Mouse (Mus musculus): ENCODE measurements at regions not wholly inside any gene's neighbourhood (a gene's known extent, or its start where the extent isn't known, plus 50 kb on each side); places are given as distances from the start of the nearest gene placed in this dataset.

DNA sequence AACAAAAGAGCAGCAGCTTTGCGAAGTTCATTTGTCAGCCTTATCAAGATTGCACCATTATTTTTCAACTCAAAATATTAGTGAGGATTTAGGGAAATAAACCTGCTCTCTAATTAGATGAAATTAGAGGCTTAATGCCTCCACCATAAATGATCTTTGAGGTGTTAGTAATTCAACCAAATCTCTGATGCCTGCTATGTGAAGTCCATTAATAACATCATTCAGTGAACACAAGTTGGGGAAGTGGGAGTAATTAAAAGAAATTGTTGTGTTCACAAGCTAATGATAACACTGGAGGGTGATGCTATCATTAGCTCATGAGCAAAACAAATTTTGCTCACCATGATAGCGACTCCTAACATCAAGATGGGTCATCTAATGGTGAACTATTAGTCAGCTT, 246.0 kb downstream of the Ttc6 start:
- DNase-seq (ENCODE audit: low spot score) = no peak

DNA sequence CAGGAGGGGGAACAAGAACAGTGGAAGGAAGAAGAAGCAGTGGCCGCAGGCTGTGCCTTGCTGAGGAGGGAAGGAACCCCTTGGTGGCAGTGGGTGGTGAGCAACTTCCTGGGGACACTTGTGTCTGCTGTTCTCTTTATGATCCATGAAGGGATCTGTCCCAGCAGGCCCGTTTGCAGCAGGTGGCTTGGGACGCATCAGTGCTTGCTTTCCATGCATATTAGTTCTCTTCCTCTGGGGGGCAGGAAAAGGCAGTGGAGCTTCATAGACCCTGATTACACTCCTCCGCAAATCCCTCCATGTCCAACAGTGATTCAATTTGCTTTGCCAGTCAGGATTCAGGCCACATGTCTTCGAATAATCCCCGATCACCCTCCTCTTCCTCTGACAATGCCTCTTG, 259.9 kb downstream of the Ttc6 start:
- no peak for DNase-seq (ENCODE audit: low spot score)

DNA sequence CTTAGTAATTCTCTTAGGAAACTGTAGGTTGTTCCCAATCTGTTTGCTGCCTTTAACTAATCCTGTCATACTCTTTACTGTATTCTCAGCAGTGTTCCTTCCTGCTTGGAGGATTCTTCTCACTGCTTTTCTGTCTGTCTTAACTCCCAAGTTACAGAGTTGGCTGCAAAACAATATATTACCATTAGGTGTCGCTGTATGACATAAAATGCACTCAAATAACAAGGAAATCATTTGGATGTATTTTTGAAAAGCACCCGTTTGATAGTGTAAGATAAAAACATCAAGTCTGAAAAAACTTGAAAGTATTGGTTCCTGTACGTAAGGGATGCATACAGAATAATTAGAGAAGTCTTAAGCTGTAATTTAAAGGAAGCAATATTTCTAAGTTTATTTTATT, 261.8 kb downstream of the Ttc6 start:
- peak; percentile 37 for DNase-seq (ENCODE audit: low spot score)

- no peak for DNase-seq (ENCODE audit: low spot score)
Observed at GRCm38 (mm10) chr12:57842813-57843212, 278.9 kb downstream of the Ttc6 start.

DNA sequence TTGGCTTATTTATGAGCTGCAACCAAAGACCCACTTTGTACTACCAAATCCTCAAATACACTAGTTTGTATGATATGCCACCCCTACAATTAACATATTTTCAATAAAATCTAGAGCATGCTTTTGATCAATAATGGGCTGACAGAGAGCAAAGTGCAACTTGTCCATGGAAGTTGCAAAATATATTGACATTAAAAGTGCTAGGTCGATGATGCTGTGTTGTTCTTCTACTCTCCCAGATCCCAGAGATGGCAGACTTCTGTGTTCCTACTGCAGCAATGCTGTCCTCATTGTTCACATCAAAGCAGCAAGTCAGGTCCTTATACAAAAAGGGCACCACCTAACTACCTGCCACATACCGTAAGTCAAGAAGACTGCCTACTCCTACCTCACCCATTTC, 307.1 kb downstream of the Ttc6 start:
- no peak for DNase-seq (ENCODE audit: low spot score)

DNA sequence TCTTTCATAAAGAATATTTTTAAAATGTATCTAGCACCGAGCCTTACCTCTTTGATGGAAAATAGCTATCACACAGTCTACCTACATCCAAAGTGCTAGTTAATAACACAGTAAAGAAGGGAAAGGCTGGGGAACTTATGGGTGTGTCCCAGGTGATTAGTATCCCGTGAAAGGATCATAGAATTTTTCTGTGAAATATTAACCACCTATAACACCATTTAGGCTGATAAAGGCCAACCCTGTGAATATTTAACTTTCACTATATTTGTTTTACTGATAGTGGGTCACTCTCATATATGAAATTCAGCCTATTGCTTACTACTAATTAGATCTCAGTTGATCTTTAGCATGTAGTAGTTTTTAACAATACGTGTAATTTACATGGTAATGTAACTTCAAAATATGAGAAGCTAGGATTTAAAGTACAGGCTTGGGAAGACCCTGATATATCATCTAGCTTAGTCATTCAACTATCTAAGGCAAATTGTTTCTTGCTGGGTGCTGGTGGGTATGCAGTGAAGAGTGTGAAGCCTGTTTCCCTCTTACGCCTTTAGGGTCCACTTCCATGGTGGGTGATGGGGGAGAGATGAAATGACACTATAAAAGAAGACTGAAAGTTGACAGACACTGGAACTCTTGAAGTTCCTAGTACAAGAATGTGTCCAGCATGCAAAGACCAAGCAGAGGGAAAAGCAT, 320.6 kb upstream of the Sstr1 start:
- no peak for DNase-seq (ENCODE audit: low spot score)

- DNase-seq (ENCODE audit: low spot score) = no peak
Observed at GRCm38 (mm10) chr12:57891556-57891955, 320.0 kb upstream of the Sstr1 start.

DNA sequence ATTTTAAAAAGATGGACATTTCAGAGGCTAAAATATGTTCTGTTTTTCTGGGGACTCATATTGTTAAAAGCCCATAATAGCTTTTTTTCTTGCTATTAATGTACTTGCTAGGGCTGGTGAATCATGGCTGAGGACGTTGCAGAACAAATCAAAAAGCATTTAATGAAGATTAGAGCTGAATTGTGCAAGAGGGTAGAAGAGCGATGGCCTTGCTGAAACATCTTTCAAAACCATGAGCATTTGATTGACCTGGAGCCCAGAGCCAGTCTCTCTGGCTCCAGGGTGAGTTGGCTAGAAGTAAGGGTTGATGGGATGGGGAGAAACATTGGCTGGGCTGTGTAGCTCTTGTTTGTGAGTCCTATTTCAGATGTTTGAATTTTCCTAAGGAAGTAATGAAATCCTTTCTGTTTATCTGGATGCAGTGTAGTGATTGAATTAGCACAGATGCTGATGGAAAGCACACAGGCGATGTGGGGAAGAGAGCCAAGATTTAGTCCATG, 313.8 kb upstream of the Sstr1 start:
- no peak for DNase-seq (ENCODE audit: low spot score)

DNA sequence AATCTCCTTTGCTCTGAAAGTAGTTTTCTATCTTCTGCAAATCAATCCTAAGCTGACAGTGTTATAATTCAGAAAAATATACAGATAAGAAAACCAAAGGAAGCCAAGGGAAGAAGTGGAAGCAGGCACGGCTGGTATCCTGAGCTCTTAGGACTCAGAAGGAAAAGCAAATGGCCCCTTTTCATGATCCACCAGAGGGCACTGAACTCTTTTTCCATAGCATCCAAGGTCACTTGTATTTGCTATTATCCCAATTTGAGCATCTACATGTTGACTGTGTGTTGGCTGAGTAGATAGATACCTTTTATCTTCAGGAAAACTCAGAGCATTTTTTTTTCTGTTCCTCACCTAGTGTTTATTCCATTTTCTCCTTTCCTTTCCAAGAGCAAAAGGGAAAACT, 306.9 kb upstream of the Sstr1 start:
- no peak for DNase-seq (ENCODE audit: low spot score)

DNA sequence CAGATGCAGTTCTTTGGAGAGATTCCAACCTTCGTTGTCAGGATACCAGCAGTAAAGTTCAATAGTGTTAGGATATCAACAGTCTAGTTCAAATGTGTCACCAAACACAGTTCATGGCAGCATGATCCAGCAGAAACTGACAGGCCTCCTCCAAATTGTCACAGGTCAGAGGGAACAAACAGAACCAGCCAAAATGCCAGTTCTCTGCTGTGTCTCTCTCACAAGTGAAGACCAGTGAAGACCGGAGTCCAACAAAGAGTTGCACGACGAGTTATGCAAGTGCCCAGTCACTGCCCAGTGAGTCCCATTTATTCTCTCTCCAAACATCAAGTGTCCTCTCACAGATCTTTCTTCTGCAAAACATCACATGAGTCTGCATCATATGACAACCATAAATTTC, 293.4 kb upstream of the Sstr1 start:
- DNase-seq (ENCODE audit: low spot score) = no peak

- no peak for DNase-seq (ENCODE audit: low spot score)
Observed at GRCm38 (mm10) chr12:57922031-57922430, 289.5 kb upstream of the Sstr1 start.

DNA sequence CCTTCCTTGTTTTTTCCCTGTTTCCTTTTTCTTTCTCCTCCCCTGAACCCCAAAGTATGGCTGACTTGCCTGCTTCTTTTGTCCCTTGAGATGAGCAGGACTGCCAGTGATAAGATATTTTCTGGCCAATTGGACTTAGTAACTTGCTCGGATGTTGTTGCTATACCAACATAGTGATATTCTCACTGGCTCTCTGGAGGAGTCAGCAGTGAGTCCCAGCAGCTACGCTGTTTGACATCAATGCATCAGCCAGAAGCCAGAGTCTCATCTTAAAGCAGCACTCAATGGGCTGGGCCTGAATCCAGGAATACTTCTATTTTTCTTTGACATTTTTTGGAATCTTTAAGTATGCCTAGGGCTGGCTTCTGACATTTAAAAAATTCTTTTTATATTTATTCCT, 287.1 kb upstream of the Sstr1 start:
- no peak for DNase-seq (ENCODE audit: low spot score)

- no peak for DNase-seq (ENCODE audit: low spot score)
Observed at GRCm38 (mm10) chr12:57926886-57927285, 284.7 kb upstream of the Sstr1 start.

- no peak for DNase-seq (ENCODE audit: low spot score)
Observed at GRCm38 (mm10) chr12:57928030-57928429, 283.5 kb upstream of the Sstr1 start.

DNA sequence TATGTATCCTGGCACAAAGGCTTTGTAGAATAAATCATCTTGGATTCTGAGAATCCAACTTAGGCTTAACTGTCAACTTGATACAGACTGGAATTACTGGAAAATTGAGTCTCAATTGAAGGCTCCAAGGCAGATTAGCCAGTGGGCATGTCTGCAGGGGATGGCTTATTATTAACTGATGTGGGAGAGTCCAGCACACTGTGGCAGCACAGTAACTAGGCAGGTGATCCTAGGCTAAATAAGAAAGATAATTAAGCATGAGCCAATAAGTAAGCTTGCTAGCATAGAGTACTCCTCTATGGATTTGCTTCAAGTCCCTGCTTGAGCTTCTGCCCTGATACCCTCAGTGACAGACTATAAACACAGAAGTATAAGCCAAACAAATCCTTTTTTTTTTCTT, 279.7 kb upstream of the Sstr1 start:
- no peak for DNase-seq (ENCODE audit: low spot score)

- no peak for DNase-seq (ENCODE audit: low spot score)
Observed at GRCm38 (mm10) chr12:57949886-57950285, 261.7 kb upstream of the Sstr1 start.

DNA sequence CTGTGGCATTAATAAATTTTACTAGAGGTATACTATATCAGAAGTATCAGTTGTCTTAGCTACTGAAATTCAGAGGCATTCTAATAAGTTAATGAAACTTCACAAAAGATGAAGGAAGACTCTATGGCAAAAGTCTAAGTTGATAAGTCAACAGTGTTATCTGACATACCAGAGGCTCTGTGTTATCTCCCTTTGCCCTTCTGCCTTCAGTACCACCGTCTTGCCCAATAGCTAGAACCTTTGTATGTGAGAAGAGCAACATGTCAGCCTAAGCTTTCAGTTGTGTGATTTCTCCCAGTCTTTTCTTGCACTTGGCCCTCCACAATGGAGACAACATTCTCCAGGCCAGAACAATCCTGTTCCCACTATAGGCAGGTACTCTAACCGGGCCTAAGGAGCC, 253.0 kb upstream of the Sstr1 start:
- no peak for DNase-seq (ENCODE audit: low spot score)

DNA sequence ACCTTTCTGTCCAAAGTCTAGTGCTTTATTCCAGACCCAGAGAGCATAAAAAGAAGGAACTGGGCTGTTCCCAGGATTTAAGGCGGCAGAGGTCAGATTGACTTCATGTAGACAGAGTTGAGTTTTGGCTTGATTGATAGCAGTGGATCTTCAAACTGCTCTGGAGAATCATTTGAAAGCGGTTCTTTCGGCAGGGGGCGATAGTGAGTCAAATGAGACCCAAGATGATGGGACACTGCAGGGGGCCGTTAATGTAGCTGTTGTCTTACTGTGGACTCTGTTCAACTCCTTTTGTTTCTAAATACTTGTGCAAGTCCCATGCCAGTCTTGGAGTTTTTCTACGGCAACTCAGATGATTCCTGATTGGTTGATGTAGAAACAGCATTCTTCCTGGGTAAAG, 251.4 kb upstream of the Sstr1 start:
- DNase-seq (ENCODE audit: low spot score) = no peak

DNA sequence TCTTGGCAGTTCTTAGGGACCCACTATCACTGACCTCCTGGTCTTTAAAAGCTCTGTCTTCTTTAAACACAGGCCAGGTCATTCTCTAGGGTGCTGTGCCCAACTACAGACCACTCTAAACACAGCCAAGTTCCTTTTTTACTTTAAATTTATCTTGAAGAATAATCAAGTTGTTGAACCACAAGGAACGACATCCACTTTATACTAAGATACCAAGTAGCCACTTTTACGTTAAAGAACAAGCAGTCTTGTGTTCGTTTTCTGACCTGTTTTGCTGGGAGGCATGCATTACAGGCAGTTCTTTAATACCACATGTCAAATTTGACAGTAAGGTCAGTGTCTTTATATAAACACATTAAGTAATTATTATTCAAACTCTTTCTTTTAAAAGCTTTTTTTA, 242.4 kb upstream of the Sstr1 start:
- DNase-seq (ENCODE audit: low spot score) = no peak

DNA sequence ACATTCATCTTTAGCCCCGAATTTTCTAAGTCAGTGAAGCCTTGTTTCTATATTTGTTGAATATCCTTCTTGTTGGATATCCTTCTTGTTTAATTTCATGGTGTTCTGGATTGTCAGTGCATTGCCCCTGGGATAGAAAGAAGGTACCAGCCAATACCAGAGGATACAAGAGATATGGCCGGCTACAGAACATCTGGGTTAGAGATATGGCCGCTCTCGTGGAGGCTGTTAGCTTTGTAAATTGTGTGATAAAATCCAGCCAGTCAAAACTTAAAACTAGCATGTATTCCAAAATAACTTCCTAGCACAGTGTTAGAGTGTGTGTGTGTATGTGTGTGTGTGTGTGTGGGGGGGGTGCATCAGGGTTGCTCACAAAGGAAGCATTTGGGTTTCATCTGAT, 241.4 kb upstream of the Sstr1 start:
- no peak for DNase-seq (ENCODE audit: low spot score)

DNA sequence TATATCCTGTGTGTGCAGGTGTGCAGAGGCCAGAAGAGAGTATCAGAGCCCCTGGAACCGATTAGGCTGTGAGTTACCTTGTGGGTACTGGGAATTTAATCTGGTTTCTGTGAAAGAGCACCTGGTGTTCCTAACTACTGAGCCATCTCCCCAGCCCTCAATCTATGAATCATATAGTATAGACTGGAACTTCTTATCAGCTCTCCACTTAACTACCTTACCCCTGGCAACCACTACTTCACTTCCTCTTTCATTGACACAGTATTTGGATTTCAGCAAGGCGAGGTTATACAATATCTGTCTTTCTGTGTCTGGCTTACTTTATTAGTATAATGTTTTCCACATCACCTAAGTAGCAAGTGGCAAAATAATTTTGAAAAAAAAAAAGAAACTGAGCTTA, 239.1 kb upstream of the Sstr1 start:
- DNase-seq (ENCODE audit: low spot score) = no peak

Data from MN1 (cell line).